Mouse (Mus musculus) brain, embryonic 14.5 days (tissue): Measurements from ENCODE around the gene Adora2b.

Experiments used
- CTCF ChIP-seq: fragments of 200-500 bp; IDR thresholded peaks from 2 replicates; pipeline ENCODE4 v1.5.1; 2012; ENCODE audit warnings: inconsistent platforms, mild to moderate bottlenecking, moderate library complexity, borderline replicate concordance; ENCODE audit not compliant: insufficient read depth, insufficient read length; ENCODE audit errors: extremely low read depth
- POLR2A ChIP-seq: fragments of 200-500 bp; IDR thresholded peaks from 2 replicates; pipeline ENCODE4 v1.6.1; 2012; ENCODE audit warnings: mild to moderate bottlenecking, inconsistent platforms, borderline replicate concordance; ENCODE audit not compliant: poor library complexity, insufficient read depth, insufficient read length, severe bottlenecking; ENCODE audit errors: extremely low read depth

GRCm38 (mm10) chr11:62309296-62309695 lies 60.5 kb downstream of the Adora2b start:
- TF ChIP-seq POLR2A (no peak), CTCF (no peak)
